Mouse (Mus musculus): ENCODE data around the gene Tmpo.
"Not testable (repeated sequence)": the region's sequence is repeated elsewhere in the genome, so short reads cannot be mapped to it uniquely, and the experiment has no call there.

Gene Tmpo

GRCm38 (mm10) chr10:91184893-91185292 lies 3.8 kb upstream of the Tmpo start:
- not testable (repeated sequence) for DNase-seq (ENCODE audit: low spot score)

DNA sequence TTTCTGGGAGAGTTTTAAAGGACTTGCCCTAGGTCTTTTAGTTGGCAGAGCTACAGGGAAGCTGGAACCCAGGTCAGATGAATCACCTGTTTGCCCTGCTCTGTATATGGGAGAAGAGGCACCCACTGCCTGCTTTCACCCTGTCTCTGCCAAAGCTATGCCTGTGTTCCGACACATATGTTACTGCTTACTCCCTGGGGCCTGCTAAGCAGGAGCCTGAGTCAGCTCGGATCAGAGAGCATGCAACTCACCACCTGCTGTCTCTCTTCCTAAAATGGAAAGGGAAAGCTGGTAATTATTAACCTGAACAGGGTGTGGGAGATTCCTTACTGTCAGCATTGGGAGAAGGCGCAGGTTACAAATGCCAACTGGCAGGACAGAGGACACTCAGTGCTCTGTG lies 2.2 kb upstream of the Tmpo start:
- DNase-seq (ENCODE audit: low spot score), result peak; percentile 28

GRCm38 (mm10) chr10:91182291-91182990 lies 1.3 kb upstream of the Tmpo start:
- no peak for DNase-seq (ENCODE audit: low spot score)

- peak; percentile 98 for DNase-seq (ENCODE audit: low spot score)
These were observed 560 bp upstream of the Tmpo start for GRCm38 (mm10) chr10:91181461-91182288.

DNA sequence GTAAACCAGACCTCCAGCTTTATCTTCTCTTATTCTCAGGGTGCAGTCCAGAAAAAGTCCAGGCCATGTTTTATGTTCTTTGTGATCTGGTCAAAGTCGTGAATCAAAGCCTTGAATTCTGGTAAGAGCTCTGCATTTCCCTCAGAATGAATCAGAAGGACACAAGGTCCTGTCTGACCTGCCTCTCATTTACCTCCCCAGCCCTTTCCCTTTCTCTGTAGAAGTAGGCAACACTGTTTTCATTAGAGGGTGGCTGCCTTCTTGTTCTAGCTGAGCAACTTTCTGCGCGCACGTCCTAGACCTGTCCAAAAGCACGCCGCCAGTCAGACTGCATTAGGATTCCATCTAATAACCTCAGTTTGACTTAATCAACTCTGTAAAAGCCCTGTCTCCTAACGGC lies 814 bp downstream of the Tmpo start:
- DNase-seq (ENCODE audit: low spot score), result no peak

DNA sequence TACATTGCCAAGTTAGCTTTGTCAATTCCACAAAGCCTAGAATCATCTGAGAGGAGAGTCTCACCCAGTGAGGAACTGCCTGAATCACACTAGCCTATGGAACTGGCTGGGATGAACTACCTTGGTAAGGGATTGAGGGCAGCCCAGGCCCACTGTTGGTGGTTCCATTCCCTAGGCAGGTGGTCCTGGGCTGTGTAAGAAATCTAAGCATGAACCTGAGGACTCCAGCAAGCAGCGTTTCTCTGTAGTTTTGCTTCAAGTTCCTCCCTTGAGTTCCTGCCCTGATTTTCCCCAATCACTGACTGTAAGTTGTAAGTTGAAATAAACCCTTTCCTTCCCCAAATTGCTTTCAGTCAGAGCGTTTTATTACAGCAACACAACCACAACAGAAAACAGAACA lies 1.3 kb downstream of the Tmpo start:
- DNase-seq (ENCODE audit: low spot score), result no peak

- DNase-seq (ENCODE audit: low spot score), result no peak
These were observed 3.9 kb downstream of the Tmpo start for GRCm38 (mm10) chr10:91177201-91177600.

DNA sequence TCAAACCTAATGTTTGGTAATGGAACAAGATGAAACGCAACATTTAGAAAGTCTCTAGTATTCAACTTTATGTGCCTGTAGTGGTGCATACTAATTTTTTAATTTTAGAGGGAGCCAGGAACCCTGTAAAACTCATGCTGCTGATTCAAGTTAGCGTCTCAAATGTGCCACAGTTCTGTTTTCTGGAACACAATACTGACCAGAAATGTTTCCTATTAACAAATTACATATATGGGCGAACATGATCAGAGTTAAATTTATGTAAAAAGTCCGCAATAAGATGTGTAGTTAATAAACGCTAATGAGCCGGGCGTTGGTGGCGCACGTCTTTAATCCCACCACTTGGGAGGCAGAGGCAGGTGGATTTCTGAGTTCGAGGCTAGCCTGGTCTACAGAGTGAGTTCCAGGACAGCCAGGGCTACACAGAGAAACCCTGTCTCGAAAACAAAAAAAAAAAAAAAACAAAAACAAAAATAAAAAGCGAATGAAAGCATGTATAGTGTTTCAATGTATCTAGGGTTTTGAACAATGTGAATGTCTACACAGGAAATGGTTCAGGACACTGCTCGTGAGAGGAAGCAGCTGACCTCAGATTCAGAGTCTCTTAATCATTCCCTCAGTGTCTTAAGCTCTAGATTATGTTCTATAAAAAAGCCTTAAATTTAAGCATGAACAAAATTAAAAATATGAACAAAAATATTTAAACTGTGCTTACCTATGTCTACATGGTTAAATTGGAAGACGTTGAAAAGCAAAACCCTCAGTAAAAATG lies 8.6 kb downstream of the Tmpo start:
- no peak for DNase-seq (ENCODE audit: low spot score)

GRCm38 (mm10) chr10:91171455-91172328 lies 9.4 kb downstream of the Tmpo start:
- peak; percentile 93 for DNase-seq (ENCODE audit: low spot score)

- DNase-seq (ENCODE audit: low spot score), result peak; percentile 50
These were observed 10.1 kb downstream of the Tmpo start for GRCm38 (mm10) chr10:91171041-91171440.

DNA sequence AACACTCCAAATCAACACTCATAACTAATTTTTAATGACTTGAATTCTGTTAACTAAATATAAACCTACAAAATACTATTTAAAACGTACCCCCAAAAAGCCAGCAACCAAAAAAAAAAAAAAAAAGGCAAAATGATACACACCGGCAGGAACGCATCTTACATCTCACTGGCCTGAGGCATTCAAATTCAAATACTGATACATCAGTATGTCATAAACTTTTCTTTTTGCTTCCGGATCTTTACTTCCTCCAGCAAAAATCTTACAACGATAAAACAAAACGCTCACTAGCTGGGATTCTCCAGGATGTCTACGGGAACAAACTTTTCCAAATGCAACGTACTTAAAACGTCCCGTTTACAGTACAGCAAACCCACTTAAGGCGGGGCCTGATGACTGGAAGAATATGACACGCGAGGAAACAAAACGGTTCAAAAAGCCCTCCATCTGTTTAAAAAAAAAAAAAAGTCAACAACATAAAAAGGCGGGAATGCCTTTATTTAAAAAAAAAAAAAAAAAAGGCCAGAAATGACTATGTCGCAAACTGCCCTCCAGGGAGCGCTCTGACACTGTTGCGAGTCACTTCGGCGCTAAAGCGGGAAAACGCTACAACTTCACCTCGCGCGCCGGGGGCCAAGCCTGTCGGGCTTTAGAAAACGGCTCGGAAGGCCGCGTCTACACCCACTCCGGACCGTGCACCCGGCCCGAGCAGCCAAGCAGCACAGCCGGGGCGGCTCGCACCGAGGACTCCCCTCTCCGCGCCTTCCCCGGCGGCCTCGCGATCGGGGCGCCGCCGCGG lies 10.8 kb downstream of the Tmpo start:
- peak; percentile 78 for DNase-seq (ENCODE audit: low spot score)

- no peak for DNase-seq (ENCODE audit: low spot score)
These were observed 11.6 kb downstream of the Tmpo start for GRCm38 (mm10) chr10:91169414-91170065.

- no peak for DNase-seq (ENCODE audit: low spot score)
These were observed 13.8 kb downstream of the Tmpo start for GRCm38 (mm10) chr10:91167352-91167751.

- DNase-seq (ENCODE audit: low spot score), result peak; percentile 64
These were observed 14.2 kb downstream of the Tmpo start for GRCm38 (mm10) chr10:91166890-91167289.

DNA sequence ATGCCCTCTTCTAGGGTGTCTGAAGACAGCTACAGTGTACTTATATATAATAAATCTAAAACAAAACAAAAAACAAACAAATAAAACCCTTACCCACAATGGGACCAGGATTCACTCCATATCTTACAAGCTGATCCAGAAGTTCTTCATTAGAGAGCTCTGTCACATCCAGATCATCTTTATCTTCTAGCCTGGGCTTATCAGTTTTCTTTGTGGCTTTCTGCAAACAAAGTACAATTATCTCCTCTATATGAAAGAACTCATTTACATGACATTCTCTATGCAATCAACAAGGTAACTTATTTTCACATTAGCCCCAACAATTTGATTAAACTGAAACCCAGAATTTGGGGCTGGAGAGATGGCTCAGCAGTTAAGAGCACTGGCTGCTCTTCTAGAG lies 15.3 kb downstream of the Tmpo start:
- no peak for DNase-seq (ENCODE audit: low spot score)

DNA sequence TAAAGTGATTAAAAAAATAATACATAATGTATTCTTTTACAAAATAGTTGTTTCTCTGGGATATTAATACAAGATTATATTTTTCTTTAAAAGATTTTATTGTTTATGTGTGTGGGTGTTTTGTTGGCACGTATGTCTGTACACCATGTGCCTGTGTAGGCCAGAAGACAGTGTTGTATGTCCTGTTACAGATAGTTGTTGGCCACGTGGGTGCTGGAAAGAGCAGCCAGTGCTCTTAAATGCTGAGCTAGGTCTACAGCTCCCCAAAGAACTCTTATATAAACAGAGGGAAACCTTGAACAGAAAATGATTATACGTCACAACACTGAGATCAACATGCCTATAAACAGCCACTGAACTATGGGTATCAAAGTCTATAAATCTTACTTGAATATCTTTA lies 16.6 kb downstream of the Tmpo start:
- DNase-seq (ENCODE audit: low spot score), result no peak

DNA sequence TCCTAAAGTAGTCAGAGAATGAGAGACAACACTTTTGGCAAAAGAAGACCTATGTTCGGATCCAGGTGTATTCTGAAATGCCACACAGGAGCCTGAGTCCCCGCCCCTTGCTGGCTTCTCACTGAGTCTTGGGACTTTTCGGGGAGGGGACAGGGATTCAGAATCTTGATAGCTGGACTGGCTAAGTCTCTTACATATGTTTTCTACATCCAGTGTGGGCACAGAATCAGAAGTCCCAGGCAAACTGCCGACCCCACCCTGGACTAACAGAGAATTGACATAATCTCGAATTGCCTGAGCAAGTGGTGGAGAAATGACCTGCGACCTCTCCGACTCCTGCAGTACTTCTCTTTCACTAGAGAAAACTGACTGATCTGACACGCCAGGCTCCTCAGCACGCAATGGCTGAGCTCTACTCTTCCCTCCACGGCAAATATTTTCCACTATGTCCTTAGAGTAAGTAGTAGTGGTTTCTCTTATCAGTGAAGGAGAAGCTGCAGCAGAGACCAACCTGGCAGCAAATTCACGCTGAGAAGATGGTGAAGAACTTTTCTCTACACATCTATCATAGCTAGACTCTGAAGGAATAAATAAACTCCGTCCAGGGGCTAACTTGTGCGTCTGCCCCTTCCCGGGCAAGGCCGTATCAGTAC lies 18.5 kb downstream of the Tmpo start:
- no peak for DNase-seq (ENCODE audit: low spot score)

- peak; percentile 31 for DNase-seq (ENCODE audit: low spot score)
These were observed 19.0 kb downstream of the Tmpo start for GRCm38 (mm10) chr10:91162077-91162476.

- DNase-seq (ENCODE audit: low spot score), result no peak
These were observed 20.1 kb downstream of the Tmpo start for GRCm38 (mm10) chr10:91161006-91161405.

GRCm38 (mm10) chr10:91158442-91158841 lies 22.7 kb downstream of the Tmpo start:
- DNase-seq (ENCODE audit: low spot score), result no peak

All from layer of hippocampus, adult 11-12 months (tissue).